Comparison of ENCODE assay signal across 20 mouse cellular contexts in genomic region chr11:85214679-85215078, GRCm38 (mm10). TPM values are rescaled to one million over a fixed set of nuclear protein-coding genes. Genes with fewer than 3 reads are reported as not detected.
"Had no signal": no experiment of that assay in that cellular context is flagged by ENCODE, and none has a peak within 500 bp of the region (broad histone marks: within the 10 kb centered on the region; RNA-seq: fewer than 3 reads in every experiment).

No protein-coding gene starts in this region.

- H3K9me3 ChIP-seq: limb, embryonic 13.5 days; neural tube, embryonic 15.5 days; stomach, embryonic 15.5 days had no signal

- H3K4me2 ChIP-seq: limb, embryonic 13.5 days; neural tube, embryonic 15.5 days; stomach, embryonic 15.5 days had no signal

- H3K4me1 ChIP-seq: limb, embryonic 13.5 days; neural tube, embryonic 15.5 days; stomach, embryonic 15.5 days had no signal

- H3K27me3 ChIP-seq: limb, embryonic 13.5 days; neural tube, embryonic 15.5 days; stomach, embryonic 15.5 days had no signal

- DNase-seq: kidney, postnatal 10 days; kidney, postnatal 4 days; left cerebral cortex, postnatal 4 days; lung, adult 18-20 months; midbrain, embryonic 14.5 days; right cerebral cortex, adult 18-20 months; right cerebral cortex, postnatal 25 days; thymus, postnatal 36 days had no signal

- H3K9ac ChIP-seq: limb, embryonic 13.5 days; liver, embryonic 14.5 days; neural tube, embryonic 15.5 days; stomach, embryonic 15.5 days had no signal

- H3K4me3 ChIP-seq: layer of hippocampus, adult 2 months; limb, embryonic 13.5 days; myocyte; neural tube, embryonic 15.5 days; stomach, embryonic 15.5 days had no signal

- H3K27ac ChIP-seq: layer of hippocampus, adult 2 months; limb, embryonic 13.5 days; liver, embryonic 14.5 days; neural tube, embryonic 15.5 days; stomach, embryonic 15.5 days had no signal

RNA-seq across cellular contexts. Expression of gene 1700125H20Rik, which starts 44.5 kb away (rescaled TPM):
- total RNA-seq: left cerebral cortex, adult 18-20 months; liver, adult 2 months; megakaryocyte-erythroid progenitor cell, adult 5-6 weeks had no signal
- polyA plus RNA-seq: kidney, embryonic 14.5 days; liver, adult 2 months; lung, embryonic 16.5 days; myocyte; small intestine, adult 2 months; stomach, embryonic 15.5 days had no signal
